Mouse (Mus musculus): Measurements from ENCODE around the gene Usb1.

- no peak for TF ChIP-seq CTCF (IDR thresholded peaks at IDR 0.05 in 2 of 3, conservative IDR thresholded peaks at IDR 0.05 in 1 of 3; ENCODE audit: control insufficient read depth in 1 of 3, insufficient read depth in 1 of 3, low read depth in 2 of 3, low read length in 3 of 3, poor library complexity in 1 of 3, severe bottlenecking in 1 of 3)
- TF ChIP-seq BHLHE40 (IDR thresholded peaks at IDR 0.05; ENCODE audit: borderline replicate concordance, low read depth, low read length): no peak
- TF ChIP-seq POLR2A (IDR thresholded peaks at IDR 0.05; ENCODE audit: control insufficient read depth in 1 of 2, insufficient read depth in 1 of 2, low read depth in 1 of 2, low read length in 2 of 2, poor library complexity in 1 of 2): no peak
- no peak for TF ChIP-seq EP300 (IDR thresholded peaks at IDR 0.05; ENCODE audit: low read depth in 1 of 2, low read length in 2 of 2)
Measured at GRCm38 (mm10) chr8:95387936-95388335, 55.9 kb downstream of the Usb1 start.

All from MEL (cell line).